Mouse (Mus musculus) adrenal gland, adult (tissue): ENCODE measurements around the gene Zcchc3.
A peak's percentile ranks its signal among the peaks of the same experiment; 100 is the strongest.
"Not testable (repeated sequence)": the region's sequence is repeated elsewhere in the genome, so short reads cannot be mapped to it uniquely, and the experiment has no call there.

Experiments used
- DNase-seq, 2 experiments: peaks; one replicate each; pipeline ENCODE4 v3.0.0; 2022 to 2023; ENCODE audit warnings: low spot score in 1 of 2; ENCODE audit not compliant: inconsistent age in 2 of 2

The Zcchc3 gene

GRCm38 (mm10) chr2:152414591-152415165 lies at the start of gene Zcchc3:
Gene Zcchc3, minus strand, starts transcription at chr2:152415027.
- peak; percentile 91 to 97 for DNase-seq

DNA sequence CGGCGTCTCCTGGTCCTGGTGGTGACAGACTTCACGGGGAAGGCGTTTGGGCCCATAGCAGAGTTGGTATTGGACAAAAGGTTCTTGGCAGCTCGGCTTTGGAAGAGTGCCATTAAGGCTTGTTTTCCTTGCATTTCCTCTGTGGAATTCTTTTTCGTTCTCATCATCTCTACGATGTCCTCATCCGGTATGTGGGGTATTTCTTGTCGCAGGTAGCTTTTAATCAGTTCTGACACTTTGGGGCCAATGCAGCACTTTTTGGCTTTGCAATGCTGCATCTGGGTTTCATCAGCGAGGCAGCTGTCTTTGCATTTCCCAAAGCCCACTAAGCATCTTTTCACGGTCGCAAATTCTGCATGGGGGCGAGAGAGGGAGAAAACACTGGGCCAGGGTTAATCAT lies 44.4 kb upstream of the Zcchc3 start:
- no peak for DNase-seq

GRCm38 (mm10) chr2:152452101-152452781 lies 37.4 kb upstream of the Zcchc3 start:
- no peak for DNase-seq

DNA sequence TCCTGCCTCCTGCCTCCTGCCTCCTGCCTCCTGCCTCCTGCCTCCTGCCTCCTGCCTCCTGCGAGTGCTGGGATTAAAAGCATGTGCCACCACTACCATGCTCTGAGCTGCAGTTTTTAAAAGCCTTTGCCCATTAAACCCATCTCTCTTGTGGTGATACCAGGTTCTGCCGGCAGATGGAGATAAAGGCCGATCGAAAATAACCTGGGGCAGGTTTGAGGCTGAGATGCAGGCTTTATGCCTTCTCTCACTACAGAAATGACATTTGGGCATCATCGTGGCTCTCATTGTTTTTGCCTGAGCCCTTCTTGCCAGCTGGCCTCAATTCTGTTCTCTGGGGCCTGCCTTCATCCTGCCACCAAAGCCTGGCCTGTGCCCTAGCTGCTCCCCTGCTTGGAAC lies 35.4 kb upstream of the Zcchc3 start:
- DNase-seq, result peak; percentile 51 to 86

DNA sequence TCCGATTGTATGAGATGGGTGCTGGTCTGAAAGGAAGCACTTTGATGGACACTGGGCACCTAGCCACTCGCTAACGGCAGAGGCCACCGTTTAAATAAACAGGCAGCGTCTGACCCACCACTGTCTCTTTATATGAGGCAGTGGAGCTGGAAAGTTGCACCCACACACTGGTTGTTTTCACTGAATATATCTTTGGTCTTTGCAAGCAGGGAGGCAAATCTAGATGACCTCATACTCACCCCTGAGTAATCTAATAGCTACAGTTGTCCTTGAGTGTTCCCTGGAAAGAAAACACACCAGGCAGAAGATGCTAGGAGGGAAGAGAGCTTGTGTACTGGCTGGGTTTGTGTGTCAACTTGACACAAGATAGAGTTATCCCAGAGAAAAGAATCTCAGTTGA lies 32.6 kb upstream of the Zcchc3 start:
- peak in 1 of 2 experiments; percentile 66 for DNase-seq

DNA sequence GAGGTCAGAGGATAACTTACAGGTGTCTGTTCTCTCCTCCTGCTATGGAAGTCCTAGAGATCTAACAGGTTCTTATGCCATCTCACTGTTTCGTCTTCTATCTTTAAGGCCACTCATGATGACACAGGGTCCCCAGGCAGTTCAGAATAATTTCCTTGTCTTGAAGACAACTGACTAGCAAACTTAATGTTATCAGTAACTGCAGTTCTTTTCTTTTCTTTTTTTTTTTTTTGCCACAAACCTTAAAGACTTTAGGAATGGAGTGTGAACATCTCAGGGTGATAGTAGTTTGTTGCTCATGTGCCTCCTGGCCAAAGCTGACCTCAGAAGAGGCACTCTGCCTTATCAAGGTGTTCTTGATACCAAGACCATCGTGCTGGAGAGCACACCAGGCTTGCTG lies 31.8 kb upstream of the Zcchc3 start:
- DNase-seq, result no peak

- no peak for DNase-seq
Observed at GRCm38 (mm10) chr2:152443281-152443680, 28.5 kb upstream of the Zcchc3 start.

DNA sequence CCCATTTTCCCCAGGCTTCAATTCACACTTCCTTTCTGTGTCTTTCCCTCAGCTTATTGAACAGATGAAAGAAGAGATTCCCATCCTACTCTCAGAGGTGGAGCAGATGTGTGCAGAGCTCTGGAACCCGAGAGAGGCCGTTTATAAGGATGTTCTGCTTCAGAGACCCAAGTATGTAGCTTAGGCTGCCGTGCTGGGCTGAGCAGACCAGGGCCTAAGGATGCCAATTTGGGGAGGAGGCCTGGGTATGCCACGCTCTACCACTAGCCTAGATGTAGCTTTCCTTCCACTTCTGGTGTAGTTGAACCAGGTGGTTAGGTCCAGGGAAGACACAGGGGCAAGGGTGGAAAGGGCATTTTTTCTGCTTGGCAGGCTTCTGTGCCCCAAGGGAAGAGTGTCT lies 27.5 kb upstream of the Zcchc3 start:
- no peak for DNase-seq

- DNase-seq, result no peak
Observed at GRCm38 (mm10) chr2:152439833-152440232, 25.0 kb upstream of the Zcchc3 start.

DNA sequence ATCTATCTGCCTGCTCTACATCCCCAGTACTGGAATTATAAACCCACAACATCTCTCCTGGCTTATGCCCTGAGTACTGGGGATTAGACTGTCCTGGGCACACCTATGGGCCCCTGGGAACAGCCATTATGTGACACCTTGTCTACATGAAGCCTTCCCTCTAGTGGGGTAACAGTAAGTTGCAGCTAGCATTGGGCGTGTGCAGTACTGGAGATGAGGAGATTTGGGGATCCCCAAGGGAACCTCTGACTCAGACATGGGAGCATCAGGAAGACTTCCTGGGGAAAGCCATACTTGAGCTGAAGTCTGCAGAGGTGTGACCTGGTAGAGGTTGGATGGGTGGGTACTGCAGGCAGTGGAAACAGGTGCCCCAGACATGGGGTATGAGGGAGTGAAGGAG lies 24.1 kb upstream of the Zcchc3 start:
- no peak for DNase-seq

DNA sequence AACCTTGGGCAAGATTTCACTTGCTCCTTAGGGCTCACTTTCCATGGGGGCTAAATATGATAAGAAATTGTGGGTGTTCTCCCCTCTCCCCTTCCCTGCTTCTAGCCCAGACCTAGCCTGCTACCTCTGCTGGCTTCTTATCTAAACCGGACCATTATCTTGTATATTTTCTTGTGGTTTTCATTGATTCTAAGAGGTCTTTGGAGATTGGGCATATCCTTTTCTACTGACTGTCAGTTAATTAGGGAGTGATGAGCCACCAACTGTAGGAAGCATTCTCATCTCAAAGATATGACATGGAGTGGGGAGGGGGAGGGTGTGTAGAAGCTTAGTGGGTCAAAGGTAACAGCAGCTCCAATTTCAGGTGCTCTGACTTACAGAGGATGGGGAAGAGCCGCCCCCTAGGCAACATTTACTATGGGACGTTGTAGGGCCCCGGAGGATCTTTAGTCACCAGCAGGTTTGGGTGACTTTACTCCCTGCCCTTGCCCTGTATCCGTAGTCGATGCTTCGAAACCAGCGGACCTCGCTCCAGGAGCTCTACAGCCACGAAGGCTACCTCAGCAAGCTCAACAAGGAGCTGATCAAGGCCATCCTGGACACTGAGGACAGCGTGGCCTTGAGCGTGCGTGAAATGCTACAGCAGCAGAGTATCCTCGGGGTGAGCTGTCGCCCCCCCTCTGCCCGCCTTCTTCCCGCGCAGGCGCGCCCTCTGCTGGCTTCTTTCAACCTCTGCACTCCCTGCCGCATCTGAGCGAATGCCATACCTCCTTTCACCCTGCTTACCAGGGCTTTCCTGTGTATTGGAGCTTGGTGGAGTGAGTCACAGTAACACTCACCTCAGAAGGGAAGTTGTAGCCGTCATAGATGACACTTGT lies 22.4 kb upstream of the Zcchc3 start:
- peak; percentile 91 to 96 for DNase-seq

GRCm38 (mm10) chr2:152436405-152436901 lies 21.6 kb upstream of the Zcchc3 start:
- DNase-seq, result peak in 1 of 2 experiments; percentile 48

GRCm38 (mm10) chr2:152428481-152428880 lies 13.7 kb upstream of the Zcchc3 start:
- not testable (repeated sequence) for DNase-seq

DNA sequence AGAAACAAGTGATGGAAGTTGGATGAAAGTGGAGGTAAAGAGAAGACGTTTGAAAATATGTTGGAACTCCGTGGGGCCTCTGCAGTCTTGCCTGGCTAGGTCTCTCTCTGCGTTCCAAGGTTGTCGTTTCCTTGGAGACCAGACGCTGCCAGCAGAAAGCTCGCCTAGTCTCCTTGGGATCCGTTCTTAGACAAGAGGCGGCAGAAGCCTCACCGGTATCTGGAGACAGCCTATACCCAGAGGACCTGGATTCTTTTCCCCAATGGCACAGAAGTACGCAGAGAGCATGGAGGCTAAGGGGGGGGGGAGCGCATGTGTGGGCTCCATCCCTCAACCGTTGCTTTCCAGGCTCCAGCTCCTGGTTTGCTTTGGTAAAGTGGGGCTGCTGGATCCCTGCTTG lies 12.7 kb upstream of the Zcchc3 start:
- DNase-seq, result peak; percentile 38 to 69

- DNase-seq, result peak in 1 of 2 experiments; percentile 7
Observed at GRCm38 (mm10) chr2:152415786-152416185, 959 bp upstream of the Zcchc3 start.

GRCm38 (mm10) chr2:152415287-152415686 lies 460 bp upstream of the Zcchc3 start, which contains the start of gene 6820408C15Rik:
Gene 6820408C15Rik, plus strand, starts transcription at chr2:152415587.
- DNase-seq, result no peak

DNA sequence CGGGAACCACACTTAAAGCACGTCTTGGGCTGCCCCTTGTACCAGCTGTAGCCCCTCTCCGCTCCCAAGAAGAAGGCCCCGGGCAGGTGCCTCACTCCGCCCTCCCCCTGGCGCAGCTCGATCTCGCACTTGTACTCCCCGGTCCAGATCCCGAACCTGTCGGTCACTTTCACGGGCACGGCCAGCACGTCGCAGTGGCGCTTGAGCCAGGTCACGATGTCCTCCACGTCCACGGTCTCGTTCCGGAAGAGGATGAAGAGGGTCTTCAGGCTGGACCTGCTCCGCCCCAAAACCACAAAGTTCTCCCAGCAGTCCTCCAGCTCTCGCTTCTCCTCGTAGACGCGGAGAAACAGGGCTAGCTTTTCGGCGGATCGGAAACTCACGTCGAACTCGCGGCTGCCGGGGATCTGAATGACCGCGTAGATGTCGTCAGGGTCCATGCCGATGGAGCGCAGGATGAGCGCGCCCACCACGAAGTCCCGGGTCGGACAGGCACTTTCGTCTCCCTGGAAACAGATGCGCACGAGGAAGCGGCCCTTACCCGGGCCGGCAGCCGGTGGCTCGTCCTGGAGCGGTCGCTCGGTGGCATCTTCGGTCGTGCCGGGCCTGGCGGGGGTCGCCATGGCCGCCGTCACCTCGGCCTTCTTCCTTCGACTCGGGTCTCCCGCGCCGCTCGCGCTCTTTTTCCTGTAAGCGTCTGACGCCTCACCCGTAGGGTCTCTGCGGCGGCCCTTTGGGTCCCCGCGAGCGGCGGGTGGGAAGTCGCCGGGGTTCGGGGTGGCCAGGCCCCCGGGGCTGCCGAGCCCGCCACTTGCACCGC lies 852 bp downstream of the Zcchc3 start:
- peak; percentile 48 to 80 for DNase-seq

DNA sequence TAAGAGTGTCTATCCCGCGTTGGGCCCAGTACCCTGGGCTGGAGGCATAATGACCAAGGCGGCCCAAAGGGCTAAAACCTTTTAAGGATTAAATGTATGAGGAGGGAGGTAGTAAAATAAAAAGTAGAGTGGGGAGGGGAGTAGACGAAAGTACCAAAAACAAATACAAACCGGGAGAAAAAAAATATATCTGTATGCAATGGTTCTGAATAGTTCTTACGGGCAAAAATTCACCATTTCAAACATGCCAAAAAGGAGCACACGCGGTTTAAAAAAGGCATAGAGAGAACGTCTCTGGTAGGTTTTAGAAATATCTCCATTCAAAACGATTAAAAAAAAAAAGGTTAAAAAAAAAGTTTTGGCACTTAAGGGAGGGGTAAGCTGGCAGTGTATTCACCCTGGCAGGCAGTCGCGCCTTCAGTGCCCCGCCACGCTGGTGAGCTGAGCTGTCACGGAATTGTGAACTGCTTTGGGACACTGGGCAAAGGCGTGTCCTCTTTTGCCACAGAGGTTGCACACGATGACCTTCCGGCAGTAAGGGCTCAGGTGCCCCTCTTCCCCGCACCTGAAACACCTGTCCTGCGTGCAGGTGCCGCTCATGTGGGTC lies 1.6 kb downstream of the Zcchc3 start:
- DNase-seq, result peak; percentile 43 to 50

- DNase-seq, result peak; percentile 19 to 55
Observed at GRCm38 (mm10) chr2:152412526-152413157, 2.2 kb downstream of the Zcchc3 start.

- DNase-seq, result peak; percentile 6 to 44
Observed at GRCm38 (mm10) chr2:152411471-152411870, 3.4 kb downstream of the Zcchc3 start.
